Mouse (Mus musculus): ENCODE results near the gene Ubl7. TPM values are rescaled to one million over a fixed set of nuclear protein-coding genes. Genes with fewer than 3 reads are reported as not detected.

Gene Ubl7
- polyA plus RNA-seq, 1 experiment from 2014 or later, result 119 TPM

DNA sequence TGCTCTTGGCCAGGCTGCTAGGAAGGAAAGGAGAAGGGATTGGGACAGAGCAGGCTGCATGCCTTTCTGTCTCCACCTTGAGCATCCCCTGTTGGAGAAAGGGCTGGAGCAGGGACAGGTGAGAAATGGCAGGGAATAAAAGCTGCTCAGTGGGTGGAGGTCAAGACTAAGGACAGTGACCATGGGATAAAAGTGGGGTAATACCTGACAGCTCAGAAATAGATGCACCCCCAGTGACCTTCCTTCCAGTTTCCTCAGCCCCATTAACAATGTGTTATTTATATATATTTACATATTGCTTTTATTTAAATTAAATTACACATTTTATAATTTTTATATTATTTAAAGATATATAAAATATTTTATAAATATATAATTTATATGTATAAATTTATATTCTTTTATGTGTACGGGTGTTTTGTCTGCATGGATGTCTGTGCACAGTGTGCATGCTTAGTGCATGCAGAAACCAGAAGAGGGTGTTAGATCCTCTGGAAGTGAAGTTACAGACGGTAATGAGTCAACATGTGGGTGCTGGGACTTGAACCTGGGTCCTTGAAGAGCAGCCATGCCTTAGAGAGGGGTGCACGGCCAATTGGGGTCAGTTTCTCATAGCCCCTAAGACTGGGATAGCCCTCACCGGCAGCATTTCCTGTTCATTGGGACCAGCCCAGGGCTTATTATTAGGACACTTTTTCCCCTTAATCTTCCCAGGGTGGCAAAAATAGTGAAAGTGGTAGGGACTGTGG lies 52.6 kb downstream of the Ubl7 start:
- H3K4me3 ChIP-seq (ENCODE audit: low read length), result no peak overlapping the region
- WGBS, result 85% methylated on average over 4 of the region's 4 CpGs
- no peaks in the 10 kb centered on the region for H3K27me3 ChIP-seq (ENCODE audit: insufficient read depth, low read length)
- H3K4me2 ChIP-seq (replicated peaks; ENCODE audit: low read depth, low read length), result no peak overlapping the region
- no peaks in the 10 kb centered on the region for H3K36me3 ChIP-seq (ENCODE audit: insufficient read depth, low read length)
- no peaks in the 10 kb centered on the region for H3K9me3 ChIP-seq (ENCODE audit: low read length)
- no peak overlapping the region for H3K9ac ChIP-seq (replicated peaks; ENCODE audit: low read length)
- no peak overlapping the region for H3K27ac ChIP-seq (ENCODE audit: low read length)
- ATAC-seq (ENCODE audit: low FRiP score, low TSS enrichment), result no peak
- peaks cover 16% of the 10 kb centered on the region for H3K4me1 ChIP-seq (ENCODE audit: insufficient read depth, low read length)

DNA sequence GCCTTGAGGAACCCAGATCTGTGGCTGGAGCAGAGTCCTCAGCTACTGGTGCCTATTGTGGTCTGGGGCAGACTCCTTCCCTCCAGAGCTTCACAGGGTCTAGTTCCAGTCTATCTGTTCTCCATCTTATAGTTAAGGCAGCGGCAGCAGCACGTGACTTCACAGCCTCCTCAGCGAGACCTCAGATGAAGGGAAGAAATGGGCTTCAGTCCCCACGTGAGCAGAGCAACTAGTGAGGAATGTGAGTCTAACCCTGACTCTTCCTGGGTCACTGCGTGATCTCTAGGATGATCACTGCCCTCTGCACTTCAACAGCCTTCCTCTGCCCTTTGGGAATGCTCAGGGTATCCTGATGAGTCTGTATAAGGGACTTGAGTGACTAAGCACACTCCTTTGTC lies 53.2 kb downstream of the Ubl7 start:
- no peaks in the 10 kb centered on the region for H3K9me3 ChIP-seq (ENCODE audit: low read length)
- H3K4me2 ChIP-seq (replicated peaks; ENCODE audit: low read depth, low read length), result no peak overlapping the region
- 73% methylated on average over 5 of the region's 5 CpGs for WGBS
- no peaks in the 10 kb centered on the region for H3K27me3 ChIP-seq (ENCODE audit: insufficient read depth, low read length)
- no peak for ATAC-seq (ENCODE audit: low FRiP score, low TSS enrichment)
- H3K4me3 ChIP-seq (ENCODE audit: low read length), result no peak overlapping the region
- H3K9ac ChIP-seq (replicated peaks; ENCODE audit: low read length), result no peak overlapping the region
- H3K27ac ChIP-seq (ENCODE audit: low read length), result no peak overlapping the region
- H3K36me3 ChIP-seq (ENCODE audit: insufficient read depth, low read length), result no peaks in the 10 kb centered on the region
- H3K4me1 ChIP-seq (ENCODE audit: insufficient read depth, low read length), result peaks cover 16% of the 10 kb centered on the region

DNA sequence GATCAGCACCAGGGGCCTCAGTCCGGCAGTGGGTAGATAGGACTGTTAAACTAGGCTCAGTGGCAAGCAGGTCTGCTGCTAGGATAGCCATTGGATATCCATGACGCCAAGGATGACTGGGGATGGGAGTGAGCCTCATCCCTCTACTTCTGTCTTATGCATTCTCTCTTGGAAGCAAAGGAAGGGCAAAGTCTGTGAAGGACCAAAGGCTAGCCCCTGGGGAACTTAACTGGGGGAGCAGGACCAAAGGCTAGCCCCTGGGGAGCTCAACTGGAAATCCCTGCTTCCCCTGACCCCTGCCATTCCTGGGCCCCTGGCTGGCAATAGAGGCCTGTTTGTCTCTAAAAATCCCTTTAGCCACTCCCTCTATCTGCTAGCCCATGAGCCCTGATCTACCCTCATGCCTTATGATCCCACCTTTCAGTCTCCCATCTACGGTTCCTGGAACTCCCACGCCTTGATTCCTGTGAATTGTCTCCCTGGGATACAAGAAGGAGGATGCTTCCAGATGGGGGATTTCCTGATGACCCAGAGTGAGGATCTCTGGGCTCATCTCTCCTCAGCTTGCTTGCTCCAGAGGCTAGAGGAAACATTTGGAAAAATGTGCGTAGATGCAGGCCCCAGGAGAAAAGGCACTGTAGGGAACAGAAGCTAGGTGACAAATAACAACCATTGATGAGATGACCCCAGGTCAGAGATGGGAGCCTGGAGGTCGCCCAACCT lies 53.9 kb downstream of the Ubl7 start:
- Histone ChIP-seq H3K27ac (ENCODE audit: low read length) (no peak overlapping the region), H3K9ac (replicated peaks; ENCODE audit: low read length) (no peak overlapping the region), H3K4me3 (ENCODE audit: low read length) (no peak overlapping the region), H3K4me1 (ENCODE audit: insufficient read depth, low read length) (peaks cover 16% of the 10 kb centered on the region), H3K36me3 (ENCODE audit: insufficient read depth, low read length) (no peaks in the 10 kb centered on the region), H3K4me2 (replicated peaks; ENCODE audit: low read depth, low read length) (no peak overlapping the region), H3K27me3 (ENCODE audit: insufficient read depth, low read length) (no peaks in the 10 kb centered on the region), H3K9me3 (ENCODE audit: low read length) (no peaks in the 10 kb centered on the region)
- no peak for ATAC-seq (ENCODE audit: low FRiP score, low TSS enrichment)
- 77% methylated on average over 6 of the region's 6 CpGs for WGBS

DNA sequence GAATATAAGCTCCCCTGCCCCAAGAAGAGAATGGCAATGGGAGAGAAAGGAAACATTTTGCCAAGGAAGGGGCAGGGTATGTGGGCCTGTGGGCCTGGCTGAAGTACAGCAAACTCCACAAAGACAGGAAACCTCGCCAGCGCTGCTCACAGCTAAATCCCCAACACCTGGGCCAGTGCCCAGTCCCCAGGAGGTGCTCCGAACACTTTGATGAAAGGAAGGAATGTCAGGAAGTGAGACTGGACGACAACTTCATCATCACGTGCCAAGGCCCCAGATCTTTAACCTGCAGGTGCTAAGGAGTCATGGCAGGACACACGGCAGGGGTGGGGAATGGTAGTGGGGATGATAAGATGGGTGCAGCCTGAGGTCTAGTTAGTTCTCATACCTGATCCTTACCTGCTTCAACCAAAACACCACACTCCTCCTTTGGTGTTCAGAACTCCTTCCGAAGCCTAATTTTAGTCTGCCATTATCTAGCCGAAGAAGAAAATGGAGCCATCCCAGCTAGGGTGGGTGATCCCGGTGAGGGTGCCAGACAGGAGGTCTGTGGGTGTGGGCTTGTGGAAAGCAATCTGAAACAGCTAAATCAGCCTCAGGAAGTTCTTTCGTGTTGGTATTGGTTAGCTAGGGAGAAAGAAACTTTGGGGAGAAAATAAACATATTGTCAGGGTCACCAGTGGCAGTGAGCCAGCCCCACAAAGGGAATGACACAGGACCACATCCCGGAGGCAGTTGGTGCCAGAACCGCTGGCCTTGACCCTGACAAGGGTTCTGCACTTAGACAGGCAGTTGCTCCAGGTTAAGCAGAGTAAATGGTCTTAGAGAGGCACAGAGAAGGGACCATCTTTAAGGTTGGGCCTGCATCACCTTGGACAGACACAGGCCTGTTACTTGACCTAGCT lies 54.8 kb downstream of the Ubl7 start:
- H3K4me2 ChIP-seq (replicated peaks; ENCODE audit: low read depth, low read length), result no peak overlapping the region
- ATAC-seq (ENCODE audit: low FRiP score, low TSS enrichment), result no peak
- 66% methylated on average over 12 of the region's 12 CpGs for WGBS
- no peak overlapping the region for H3K4me3 ChIP-seq (ENCODE audit: low read length)
- peaks cover 16% of the 10 kb centered on the region for H3K4me1 ChIP-seq (ENCODE audit: insufficient read depth, low read length)
- no peak overlapping the region for H3K9ac ChIP-seq (replicated peaks; ENCODE audit: low read length)
- no peaks in the 10 kb centered on the region for H3K27me3 ChIP-seq (ENCODE audit: insufficient read depth, low read length)
- H3K27ac ChIP-seq (ENCODE audit: low read length), result no peak overlapping the region
- no peaks in the 10 kb centered on the region for H3K36me3 ChIP-seq (ENCODE audit: insufficient read depth, low read length)
- no peaks in the 10 kb centered on the region for H3K9me3 ChIP-seq (ENCODE audit: low read length)

DNA sequence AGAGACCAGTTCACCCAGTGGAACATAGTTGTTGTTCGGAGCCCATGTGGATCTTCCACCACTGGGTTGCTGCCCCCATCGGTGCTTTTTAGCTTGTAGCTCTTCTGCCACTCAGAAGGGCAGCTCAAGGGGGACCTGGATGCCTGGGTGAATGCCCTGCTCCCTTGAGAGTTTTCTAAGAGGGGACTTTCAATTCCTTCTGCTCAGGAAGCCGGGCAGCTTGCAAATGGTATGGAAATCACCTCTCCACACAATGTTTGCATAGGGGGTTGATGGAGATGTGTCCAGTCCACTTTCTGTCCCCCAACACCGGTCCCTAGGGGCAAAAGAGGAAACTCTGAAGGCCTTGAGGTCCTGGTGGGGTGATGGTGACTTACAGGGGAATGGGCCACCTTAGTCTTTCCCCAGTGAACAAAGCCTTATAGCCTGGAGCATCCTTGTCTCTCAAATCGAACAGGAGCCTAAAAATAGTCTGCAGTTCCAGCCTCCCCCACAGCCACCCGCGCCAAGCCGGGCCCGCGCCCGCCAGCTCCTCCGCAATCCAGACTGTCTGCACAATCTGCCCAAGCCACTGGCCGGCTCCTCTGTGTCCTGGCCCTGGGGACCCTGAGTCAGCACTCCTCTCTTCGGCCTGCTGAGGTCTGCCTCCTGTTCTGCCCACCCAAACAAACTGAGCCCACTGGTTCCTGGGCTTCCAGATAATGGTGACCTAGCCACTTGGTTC lies 56.6 kb downstream of the Ubl7 start:
- Histone ChIP-seq H3K36me3 (ENCODE audit: insufficient read depth, low read length) (no peaks in the 10 kb centered on the region), H3K9me3 (ENCODE audit: low read length) (no peaks in the 10 kb centered on the region), H3K4me2 (replicated peaks; ENCODE audit: low read depth, low read length) (no peak overlapping the region), H3K9ac (replicated peaks; ENCODE audit: low read length) (no peak overlapping the region), H3K27ac (ENCODE audit: low read length) (no peak overlapping the region), H3K4me1 (ENCODE audit: insufficient read depth, low read length) (peaks cover 9% of the 10 kb centered on the region), H3K27me3 (ENCODE audit: insufficient read depth, low read length) (no peaks in the 10 kb centered on the region), H3K4me3 (ENCODE audit: low read length) (no peak overlapping the region)
- no peak for ATAC-seq (ENCODE audit: low FRiP score, low TSS enrichment)
- WGBS, result 62% methylated on average over 14 of the region's 14 CpGs

DNA sequence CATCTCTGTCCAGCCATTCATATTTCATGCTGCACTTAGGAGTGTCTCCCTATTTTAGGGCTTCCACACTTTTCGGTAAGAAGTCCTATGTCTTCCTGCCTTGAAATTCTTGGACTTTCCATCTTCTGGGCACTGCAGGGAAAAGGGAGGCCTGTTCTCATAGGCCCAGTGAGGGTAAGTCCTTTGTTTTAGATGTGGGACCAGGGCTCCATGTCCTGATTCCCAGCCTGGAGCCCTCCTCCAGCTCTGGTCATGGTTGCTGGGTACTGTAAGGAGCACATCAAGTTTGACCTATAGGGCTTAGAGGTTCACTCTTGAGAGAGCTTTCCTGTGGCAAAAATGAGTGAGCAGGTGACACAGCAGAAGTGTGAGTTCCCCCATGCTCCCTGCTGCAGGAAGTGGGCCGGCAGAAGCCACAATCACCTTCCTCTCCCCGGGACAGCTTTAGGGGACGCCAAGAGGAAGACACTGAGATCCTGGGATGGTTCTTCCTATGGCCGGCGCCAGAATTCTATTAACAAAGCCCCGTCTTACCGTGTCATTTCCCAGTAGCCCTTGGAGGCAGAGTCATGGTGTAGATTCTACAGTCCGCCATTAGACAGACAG lies 57.5 kb downstream of the Ubl7 start:
- no peak for ATAC-seq (ENCODE audit: low FRiP score, low TSS enrichment)
- Histone ChIP-seq H3K9me3 (ENCODE audit: low read length) (no peaks in the 10 kb centered on the region), H3K4me1 (ENCODE audit: insufficient read depth, low read length) (peaks cover 8% of the 10 kb centered on the region; the same call in 1 of the 2 replicates), H3K4me3 (ENCODE audit: low read length) (no peak overlapping the region), H3K27me3 (ENCODE audit: insufficient read depth, low read length) (no peaks in the 10 kb centered on the region), H3K36me3 (ENCODE audit: insufficient read depth, low read length) (no peaks in the 10 kb centered on the region), H3K9ac (replicated peaks; ENCODE audit: low read length) (no peak overlapping the region), H3K27ac (ENCODE audit: low read length) (no peak overlapping the region), H3K4me2 (replicated peaks; ENCODE audit: low read depth, low read length) (no peak overlapping the region)
- WGBS, result 79% methylated on average over 9 of the region's 9 CpGs

DNA sequence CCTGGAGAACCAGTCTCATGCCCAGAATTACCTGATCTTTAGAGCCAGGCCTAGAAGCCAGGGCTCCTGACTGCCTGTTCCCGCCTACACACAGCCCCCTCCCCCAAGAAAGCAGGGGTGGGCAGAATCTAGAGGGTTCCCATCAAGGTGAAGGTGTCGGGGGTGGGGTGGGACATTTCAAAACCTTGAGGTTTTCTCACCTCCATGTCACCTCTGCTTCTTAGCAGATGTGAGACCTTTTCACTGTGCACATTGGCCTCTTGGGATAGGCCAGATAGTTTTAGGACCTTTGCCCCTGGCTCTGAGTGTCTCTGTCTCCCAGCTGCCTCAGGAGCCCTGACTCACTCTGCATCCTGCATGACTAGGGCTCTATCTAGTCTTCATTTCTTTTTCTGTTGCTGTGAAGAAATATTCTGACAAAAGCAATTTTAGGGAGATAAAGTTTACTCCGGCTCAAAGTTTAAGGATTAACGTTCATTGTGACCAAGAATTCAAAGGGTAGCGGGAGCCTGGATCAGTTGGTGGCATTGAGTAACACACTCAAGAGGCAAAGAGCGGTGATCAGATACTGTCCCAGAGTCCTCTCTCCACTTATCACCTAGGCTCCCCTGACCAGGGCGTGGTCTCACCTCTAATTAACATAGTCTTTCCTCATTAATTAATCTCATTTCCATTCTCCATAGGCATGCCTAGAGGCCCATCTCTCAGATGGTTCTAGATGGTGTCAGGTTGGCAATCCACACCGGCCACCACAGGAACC lies 58.2 kb downstream of the Ubl7 start:
- Histone ChIP-seq H3K27ac (ENCODE audit: low read length) (no peak overlapping the region), H3K4me1 (ENCODE audit: insufficient read depth, low read length) (peaks cover 8% of the 10 kb centered on the region; the same call in 1 of the 2 replicates), H3K27me3 (ENCODE audit: insufficient read depth, low read length) (no peaks in the 10 kb centered on the region), H3K4me2 (replicated peaks; ENCODE audit: low read depth, low read length) (no peak overlapping the region), H3K9ac (replicated peaks; ENCODE audit: low read length) (no peak overlapping the region), H3K36me3 (ENCODE audit: insufficient read depth, low read length) (no peaks in the 10 kb centered on the region), H3K4me3 (ENCODE audit: low read length) (no peak overlapping the region), H3K9me3 (ENCODE audit: low read length) (no peaks in the 10 kb centered on the region)
- WGBS, result 90% methylated on average over 8 of the region's 8 CpGs
- no peak for ATAC-seq (ENCODE audit: low FRiP score, low TSS enrichment)

DNA sequence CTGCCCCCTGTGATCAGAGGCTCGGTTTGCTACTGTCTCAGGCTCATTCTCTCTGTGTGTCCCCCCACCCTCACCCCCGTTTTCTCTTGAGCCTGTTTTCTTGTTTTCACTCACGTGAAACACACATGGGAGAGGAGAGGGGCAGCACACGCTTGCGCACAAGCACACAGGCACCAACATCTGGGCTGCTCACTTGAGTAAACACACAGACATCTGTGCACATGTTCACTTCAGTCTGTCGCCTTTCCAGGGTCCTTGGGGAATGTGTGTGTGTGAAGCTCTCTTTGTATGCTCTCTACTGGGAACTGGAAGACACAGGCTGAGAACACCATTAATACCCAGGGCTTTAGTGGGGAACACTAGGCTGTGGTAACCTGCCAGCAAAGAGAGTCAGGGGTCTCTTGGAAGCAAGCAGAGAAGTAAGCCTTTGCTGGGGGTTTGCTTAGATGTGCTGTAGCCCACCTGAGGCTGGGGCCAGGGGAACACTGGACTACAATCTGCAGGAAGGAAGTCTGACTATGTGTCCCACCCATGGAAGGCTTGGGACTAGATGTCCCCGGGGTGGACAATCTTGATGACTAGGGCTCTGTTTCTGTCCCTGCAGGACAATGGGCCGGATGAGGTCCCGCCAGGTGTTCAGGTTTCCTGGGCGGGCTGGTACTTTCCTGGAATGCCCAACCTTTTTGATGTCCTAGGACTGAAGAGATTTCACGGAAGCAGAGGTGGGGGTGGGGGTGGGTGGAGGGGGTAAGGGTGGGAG lies 59.1 kb downstream of the Ubl7 start:
- H3K4me1 ChIP-seq (ENCODE audit: insufficient read depth, low read length), result peaks cover 8% of the 10 kb centered on the region; the same call in 1 of the 2 replicates
- H3K36me3 ChIP-seq (ENCODE audit: insufficient read depth, low read length), result no peaks in the 10 kb centered on the region
- no peak for ATAC-seq (ENCODE audit: low FRiP score, low TSS enrichment)
- H3K27ac ChIP-seq (ENCODE audit: low read length), result no peak overlapping the region
- 75% methylated on average over 11 of the region's 11 CpGs for WGBS
- no peaks in the 10 kb centered on the region for H3K9me3 ChIP-seq (ENCODE audit: low read length)
- no peak overlapping the region for H3K4me2 ChIP-seq (replicated peaks; ENCODE audit: low read depth, low read length)
- no peaks in the 10 kb centered on the region for H3K27me3 ChIP-seq (ENCODE audit: insufficient read depth, low read length)
- no peak overlapping the region for H3K4me3 ChIP-seq (ENCODE audit: low read length)
- H3K9ac ChIP-seq (replicated peaks; ENCODE audit: low read length), result no peak overlapping the region

Measured in kidney, embryonic 16.5 days (tissue).